Mouse (Mus musculus) ovary, postnatal 36 days (tissue): Measurements from ENCODE around the gene Coil.
"Not testable (repeated sequence)": the region's sequence is repeated elsewhere in the genome, so short reads cannot be mapped to it uniquely, and the experiment has no call there.

ENCODE experiments used
- DNase-seq: peaks from one replicate; pipeline ENCODE4 v3.0.0; 2022; ENCODE audit warnings: low spot score, mixed read lengths

Gene Coil

DNA sequence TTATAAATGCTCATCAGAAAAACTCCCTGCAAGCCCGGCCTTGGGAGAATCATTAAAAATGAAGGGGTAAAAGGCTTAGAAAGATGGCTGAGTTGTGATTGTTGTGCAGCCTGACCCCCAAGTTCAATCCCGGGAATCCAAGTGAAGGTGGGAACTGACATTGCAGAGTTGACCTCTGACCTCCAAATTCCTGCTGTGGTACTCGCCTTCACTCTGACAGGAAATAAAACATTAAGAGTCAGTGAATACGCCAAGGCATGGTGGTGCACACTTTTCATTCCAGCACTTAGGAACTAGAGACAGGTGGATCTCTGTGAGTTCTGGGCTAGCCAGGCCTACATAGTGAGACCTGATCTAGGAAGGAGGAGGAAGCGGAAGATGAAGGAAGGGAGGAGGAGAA is 35.4 kb downstream of the Coil start:
- DNase-seq: no peak

GRCm38 (mm10) chr11:89006404-89006803 is 36.4 kb downstream of the Coil start:
- no peak for DNase-seq

DNA sequence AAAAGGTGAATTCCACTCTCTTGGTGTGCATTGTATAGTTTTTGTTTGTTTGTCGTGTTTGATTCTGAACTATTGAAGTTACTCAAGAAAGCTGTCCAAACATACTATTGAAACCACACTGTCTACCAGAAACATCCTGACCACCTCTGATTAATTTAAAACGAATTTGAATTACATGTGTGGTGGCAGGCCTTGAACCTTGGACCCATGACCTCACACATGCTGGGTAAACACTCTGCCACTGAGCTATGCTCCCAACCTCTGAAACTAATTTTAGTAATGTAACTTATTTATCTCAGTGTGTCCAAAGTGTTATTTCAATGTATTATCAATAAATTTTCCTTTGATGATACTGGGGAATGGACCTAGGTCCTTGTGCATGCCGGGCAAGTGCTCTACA is 37.5 kb downstream of the Coil start:
- DNase-seq: no peak

DNA sequence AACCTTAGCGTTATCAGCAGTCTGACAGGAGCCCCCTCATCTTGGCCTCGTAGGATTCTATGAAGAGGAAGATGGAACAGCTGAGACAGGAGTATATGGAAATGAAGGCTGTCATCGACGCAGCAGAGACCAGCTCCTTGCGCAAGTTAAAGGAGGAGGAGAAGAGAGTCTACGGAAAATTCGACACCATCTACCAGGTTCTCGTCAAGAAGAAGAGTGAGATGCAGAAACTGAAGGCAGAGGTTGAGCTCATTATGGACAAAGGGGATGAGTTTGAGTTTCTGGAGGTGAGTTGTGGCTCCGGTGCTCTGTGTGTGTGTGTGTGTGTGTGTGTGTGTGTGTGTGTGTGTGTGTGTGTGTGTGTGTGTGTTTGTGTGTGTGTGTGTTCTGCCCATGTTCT is 39.0 kb downstream of the Coil start:
- DNase-seq: no peak

DNA sequence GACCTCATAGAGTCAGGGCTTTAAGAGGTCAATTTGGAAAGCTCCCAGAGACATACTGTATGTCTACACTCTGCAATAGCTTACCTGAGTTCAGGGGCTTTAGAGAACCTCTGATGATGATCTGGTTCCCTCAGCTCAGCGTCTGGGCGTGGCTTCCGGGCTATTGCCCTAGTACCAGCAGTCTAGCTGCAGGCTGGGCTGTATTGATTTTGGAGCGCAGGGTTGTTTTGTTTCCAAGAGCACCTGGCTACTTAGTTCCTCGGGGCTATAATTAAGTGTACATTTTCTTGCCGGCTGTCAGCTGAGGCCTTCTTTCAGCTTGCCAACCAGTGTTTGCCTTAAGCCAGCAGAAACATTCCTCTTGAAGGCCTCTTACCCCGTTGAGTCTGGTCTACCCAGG is 39.4 kb downstream of the Coil start:
- no peak for DNase-seq

DNA sequence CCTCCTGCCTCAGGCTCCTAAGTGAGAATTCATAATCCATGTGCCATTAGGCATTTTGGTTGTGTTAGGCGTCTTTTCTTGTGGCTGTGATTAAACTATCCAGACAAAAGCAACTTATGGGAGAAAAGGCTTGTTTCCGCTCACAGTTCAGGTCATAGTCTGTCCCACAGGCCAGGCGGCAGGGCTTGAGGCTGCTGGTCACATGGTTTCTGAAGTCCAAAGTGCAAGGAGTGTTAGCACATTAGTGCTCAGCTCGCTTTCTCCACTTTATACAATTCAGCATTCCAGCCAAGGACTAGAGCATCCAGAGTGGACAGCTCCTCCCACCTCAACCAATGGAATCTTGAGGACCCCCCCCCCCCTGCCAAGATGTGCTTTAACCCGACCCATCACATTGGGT is 42.2 kb downstream of the Coil start:
- no peak for DNase-seq

GRCm38 (mm10) chr11:89017514-89018182 is 47.6 kb downstream of the Coil start:
- DNase-seq: no peak

DNA sequence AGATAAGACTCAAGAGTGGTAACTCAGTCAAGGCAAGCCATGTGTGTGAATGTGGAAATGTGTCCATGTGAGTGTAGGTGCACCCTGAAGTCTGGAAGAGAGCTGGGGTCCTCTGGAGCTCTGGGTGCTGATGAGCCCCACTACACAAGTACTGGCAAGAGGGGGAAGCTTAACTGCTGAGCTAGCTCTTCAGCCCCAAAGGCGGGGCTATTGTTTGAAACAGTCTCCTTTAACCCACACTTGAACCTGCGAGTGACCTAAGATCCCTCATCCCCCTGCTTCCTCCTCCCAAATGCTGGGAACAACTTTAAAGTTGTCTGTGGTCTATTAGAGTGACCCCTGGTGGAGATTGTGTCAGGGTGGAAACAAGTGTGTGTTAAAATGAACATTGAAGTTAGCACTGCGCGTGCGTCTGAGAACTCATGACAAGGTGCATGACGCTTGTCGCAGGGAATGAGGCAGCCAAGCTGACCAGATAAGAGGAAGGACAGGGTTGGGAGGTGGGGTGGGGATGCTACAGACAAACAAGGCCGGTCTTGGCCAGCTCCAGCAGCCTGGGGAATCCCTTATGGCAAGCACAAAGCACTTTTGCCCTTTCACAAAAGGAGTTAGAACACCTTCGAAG is 50.7 kb downstream of the Coil start:
- DNase-seq: no peak

GRCm38 (mm10) chr11:89021687-89022086 is 51.6 kb downstream of the Coil start:
- peak; percentile 42 for DNase-seq

DNA sequence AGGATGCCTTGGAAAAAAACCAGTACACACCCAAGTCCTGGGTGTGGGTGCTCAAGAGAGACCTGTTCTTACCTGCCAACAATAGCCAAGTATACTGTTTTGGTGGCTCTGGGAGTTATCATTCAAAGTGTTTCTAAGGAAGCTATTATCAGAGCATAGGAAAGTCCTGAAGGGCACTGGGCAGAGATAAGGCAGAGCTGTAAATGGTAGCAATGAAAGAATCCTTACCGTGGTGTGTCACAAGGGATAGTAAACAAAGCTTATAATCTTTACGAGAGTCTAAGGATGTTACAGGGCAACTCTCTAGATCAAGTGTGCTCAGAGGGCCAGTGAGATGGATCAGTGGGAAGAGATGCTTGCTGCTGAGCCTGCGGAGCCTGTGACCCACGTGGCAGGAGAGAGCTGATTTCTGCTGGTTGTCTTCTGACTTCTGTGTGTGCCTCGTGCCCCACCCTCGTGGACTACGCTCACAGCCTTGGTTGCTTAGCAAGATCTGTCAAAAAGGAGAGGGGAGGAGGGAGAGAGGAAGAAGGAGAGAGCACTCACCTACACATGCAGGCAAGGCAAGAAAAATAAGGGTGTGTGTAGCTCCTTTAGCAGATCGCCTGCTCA is 52.2 kb downstream of the Coil start:
- DNase-seq: no peak

DNA sequence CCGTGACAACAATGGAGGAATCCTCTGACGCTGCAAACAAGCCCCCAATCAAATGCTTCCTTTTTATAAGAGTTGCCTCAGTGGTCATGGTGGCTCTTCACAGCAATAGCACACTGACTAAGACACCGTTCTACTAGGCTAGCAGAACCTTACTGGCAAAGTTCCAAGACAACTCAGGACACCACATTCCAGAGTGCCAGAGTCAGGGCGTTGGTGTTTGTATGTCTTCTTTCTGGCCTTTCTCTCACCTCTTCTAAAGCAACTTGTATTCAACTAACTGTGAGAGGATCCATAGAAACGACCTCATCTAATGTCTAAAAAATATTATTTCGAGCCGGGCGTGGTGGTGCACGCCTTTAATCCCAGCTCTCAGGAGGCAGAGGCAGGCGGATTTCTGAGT is 53.4 kb downstream of the Coil start:
- DNase-seq: no peak

DNA sequence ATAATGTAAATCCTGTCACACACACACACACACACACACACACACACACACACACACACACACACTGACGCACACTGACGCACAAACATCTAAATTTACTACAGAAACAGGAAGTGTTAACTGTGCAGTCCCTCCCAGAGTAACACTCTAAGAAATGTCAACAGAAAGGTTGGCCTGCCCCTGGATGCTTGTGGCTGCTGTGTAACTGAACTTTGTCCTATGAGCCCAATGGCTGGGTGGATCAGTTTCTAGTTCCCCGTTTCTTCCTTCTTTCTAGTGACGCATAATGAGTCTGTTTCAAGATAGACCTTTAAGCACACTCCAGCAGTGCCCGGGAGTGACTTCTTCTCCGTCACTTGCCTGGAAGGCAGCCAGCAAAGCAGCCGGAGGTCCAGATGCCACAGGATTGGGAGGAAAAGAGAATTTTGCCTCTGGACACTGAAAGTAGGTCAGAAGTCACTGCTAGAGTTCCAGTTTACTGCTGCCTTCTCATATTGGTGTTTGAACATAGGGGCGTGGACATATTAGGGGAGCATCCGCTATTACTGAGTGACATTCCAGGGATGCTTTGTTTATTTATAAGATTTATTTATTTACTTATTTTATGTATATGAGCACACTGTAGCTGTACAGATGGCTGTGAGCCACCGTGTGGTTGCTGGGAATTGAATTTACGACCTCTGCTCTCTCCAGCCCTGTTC is 54.3 kb downstream of the Coil start:
- DNase-seq: peak; percentile 66

DNA sequence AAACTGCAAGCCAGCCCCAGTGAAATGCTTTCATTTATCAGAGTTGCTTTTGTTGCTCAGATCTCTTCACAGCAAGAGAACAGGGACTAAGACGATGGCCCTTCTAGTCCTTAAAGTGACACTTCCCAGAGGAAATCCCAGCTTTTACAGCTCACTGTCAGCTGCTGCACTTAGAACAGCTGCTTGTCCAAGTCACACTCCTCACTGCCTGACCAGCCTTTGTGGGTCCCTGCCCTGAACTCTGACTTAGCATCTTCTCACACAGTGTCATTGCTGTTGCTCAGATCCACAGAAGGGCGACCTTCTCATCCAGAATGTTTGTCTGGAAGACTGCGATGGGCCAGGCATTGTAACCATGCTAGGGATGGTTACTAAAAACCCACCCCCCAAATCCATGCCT is 55.6 kb downstream of the Coil start:
- no peak for DNase-seq

- no peak for DNase-seq
Observed at GRCm38 (mm10) chr11:89026117-89026516, 56.1 kb downstream of the Coil start.

GRCm38 (mm10) chr11:89027955-89028361 is 57.9 kb downstream of the Coil start:
- no peak for DNase-seq

DNA sequence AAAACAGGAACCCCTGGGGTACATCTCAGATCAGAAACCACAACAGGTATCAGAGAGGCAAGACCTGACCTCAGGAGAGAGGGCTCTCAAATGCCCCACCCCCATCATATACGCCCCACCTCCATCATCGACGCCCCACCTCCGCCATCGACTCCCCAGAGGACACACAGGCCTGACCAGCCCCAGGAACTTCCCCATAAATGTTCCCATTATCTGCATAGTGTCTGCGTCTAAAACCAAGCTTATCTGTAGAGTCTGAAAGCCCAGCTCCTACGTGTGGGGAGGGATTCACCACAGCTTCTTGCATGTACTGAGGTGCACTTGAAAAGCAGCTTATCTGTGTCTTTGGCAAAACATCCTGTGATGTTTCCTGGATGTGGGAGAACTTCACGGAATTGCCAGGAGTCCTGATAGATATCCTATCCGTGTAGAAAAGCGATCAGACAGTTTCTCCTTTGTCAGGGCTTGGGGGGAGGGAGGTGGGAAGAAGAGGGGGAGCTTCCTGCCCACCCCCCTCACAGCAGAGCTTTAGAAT is 58.9 kb downstream of the Coil start:
- DNase-seq: no peak

- DNase-seq: no peak
Observed at GRCm38 (mm10) chr11:89030552-89030951, 60.5 kb downstream of the Coil start.

DNA sequence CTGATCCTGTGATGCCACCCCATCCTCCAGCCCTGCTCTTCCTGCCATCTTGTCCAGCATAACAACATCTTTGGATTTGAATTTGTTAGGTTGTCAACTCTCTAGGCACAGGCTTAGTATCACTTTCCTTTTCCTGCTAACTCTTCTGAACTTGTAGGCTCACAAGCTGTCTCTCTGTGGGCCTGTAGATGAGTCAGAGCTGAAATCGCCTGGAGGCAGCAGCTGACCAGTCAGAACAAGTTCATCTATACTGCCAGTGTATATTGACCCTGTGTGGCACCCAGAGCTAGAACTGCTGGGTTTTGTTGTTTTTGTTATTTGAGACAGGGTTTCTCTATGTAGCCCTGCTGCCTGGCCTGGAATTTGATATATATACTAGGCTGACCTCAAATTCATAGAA is 61.1 kb downstream of the Coil start:
- DNase-seq: no peak

- no peak for DNase-seq
Observed at GRCm38 (mm10) chr11:89034592-89034991, 64.5 kb downstream of the Coil start.

GRCm38 (mm10) chr11:89035552-89035951 is 65.5 kb downstream of the Coil start:
- DNase-seq: no peak

DNA sequence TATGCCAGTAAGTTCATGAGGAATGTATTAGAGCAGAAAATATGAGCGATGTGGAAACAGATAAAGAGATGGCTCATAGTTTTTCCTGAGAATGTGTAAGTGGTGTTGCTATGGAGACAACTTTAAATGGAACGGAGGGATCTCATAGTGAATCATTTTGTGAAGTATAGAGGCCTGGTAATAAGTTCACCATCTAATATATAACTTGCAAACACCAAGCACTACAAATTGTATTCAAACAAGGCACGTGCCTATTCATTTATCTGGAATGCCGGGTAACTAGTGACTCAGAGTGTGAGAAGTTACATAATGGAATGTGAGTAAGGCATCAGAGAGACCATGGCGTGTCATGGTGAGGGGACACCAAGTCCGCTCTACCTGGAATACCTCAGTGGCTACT is 68.4 kb downstream of the Coil start:
- DNase-seq: no peak

DNA sequence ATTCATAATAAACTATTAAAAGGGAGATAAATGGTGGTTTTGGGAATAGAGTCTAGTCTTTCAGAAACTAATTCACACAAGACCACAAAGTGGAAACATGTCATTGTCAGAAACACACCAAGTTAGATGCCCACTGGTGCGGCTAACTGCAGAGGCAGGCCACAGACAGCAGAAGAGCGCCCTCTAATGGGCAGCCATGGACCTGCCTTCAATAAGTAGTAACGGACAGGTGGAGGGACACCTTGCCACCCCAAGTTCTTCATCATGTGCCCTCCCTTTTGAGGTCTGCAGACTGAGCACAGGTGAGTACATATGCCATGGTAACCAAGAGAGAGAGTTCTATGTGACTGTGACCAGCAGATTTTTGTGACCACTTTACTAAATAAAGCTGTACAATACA is 69.3 kb downstream of the Coil start:
- DNase-seq: peak; percentile 58

DNA sequence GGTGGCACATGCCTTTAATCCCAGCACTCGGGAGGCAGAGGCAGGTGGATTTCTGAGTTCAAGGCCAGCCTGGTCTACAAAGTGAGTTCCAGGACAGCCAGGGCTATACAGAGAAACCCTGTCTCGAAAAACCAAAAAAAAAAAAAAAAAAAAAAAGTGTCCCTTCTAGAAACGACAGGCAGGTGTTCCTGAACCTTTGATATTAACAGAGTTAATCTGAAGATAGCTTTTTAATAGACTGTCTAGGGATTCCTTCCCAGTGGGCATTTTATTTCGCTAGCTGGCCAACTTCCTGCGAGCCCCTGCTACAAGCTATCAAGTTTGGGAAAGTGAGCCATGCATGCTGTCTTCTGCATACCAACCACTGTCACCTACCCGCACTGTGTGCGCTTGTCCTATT is 71.0 kb downstream of the Coil start:
- not testable (repeated sequence) for DNase-seq
